Mouse (Mus musculus): ENCODE data around the gene Mip. TPM values are rescaled to one million over a fixed set of nuclear protein-coding genes. Genes with fewer than 3 reads are reported as not detected.
A peak's percentile ranks its signal among the peaks of the same experiment; 100 is the strongest.

Mip gene
- polyA plus RNA-seq, 1 experiment from 2014 or later = 0.26 TPM

- 92% methylated on average over 6 of the region's 6 CpGs for WGBS
- no peak overlapping the region for H3K27ac ChIP-seq
- peaks cover 12% of the 10 kb centered on the region; the same call in 1 of the 2 replicates for H3K4me1 ChIP-seq
- no peak overlapping the region for H3K4me3 ChIP-seq
- ATAC-seq (ENCODE audit: insufficient number of reproducible peaks, low FRiP score, low TSS enrichment, low read depth) = no peak
- H3K9ac ChIP-seq = no peak overlapping the region
- no peaks in the 10 kb centered on the region for H3K36me3 ChIP-seq
- peaks cover 19% of the 10 kb centered on the region for H3K27me3 ChIP-seq
- H3K4me2 ChIP-seq = no peak overlapping the region
- H3K9me3 ChIP-seq = no peaks in the 10 kb centered on the region
These were observed 32.5 kb upstream of the Mip start for GRCm38 (mm10) chr10:128193113-128193512.

DNA sequence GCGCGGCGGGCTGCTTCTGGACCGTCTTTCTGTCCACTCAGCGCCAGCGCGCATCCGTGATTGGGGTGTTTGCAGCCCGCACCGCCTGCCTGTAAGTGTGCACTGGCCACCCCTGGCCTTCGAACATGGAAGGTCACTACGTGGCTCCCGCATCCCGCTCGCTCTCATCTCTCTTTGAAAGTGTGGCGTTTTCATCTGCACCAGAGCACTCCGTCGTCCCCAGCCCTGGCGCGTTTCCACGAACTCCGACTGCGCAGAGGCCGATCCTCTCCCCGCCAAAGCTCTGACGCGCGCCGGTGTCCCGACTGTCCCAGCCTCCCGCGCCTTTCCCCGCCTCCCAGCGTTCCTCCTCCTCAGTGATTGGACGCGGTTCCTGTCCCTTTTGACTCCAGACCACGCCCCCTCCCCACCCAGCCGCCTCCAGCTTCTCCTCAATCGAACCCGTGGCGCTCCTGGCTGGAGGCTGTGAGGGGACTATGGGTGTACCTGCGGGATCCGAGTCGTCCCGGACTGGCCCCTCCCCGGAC, 31.6 kb upstream of the Mip start, which contains the start of gene Gls2:
TSS of gene Gls2 (plus strand) at position 434 of the 527 bp plus-strand sequence.
- Histone ChIP-seq H3K9ac (peak within 1 kb of the TSS; percentile 64), H3K9me3 (no peaks in the 10 kb centered on the region), H3K27me3 (peaks cover 19% of the 10 kb centered on the region), H3K4me2 (peak within 1 kb of the TSS; percentile 99), H3K4me1 (peaks cover 9% of the 10 kb centered on the region; the same call in 1 of the 2 replicates), H3K27ac (peak within 1 kb of the TSS; percentile 73), H3K4me3 (peak within 1 kb of the TSS; percentile 73), H3K36me3 (no peaks in the 10 kb centered on the region)
- ATAC-seq (ENCODE audit: insufficient number of reproducible peaks, low FRiP score, low TSS enrichment, low read depth) = peak; percentile 96
- under 1% methylated on average over 46 of the region's 46 CpGs for WGBS

DNA sequence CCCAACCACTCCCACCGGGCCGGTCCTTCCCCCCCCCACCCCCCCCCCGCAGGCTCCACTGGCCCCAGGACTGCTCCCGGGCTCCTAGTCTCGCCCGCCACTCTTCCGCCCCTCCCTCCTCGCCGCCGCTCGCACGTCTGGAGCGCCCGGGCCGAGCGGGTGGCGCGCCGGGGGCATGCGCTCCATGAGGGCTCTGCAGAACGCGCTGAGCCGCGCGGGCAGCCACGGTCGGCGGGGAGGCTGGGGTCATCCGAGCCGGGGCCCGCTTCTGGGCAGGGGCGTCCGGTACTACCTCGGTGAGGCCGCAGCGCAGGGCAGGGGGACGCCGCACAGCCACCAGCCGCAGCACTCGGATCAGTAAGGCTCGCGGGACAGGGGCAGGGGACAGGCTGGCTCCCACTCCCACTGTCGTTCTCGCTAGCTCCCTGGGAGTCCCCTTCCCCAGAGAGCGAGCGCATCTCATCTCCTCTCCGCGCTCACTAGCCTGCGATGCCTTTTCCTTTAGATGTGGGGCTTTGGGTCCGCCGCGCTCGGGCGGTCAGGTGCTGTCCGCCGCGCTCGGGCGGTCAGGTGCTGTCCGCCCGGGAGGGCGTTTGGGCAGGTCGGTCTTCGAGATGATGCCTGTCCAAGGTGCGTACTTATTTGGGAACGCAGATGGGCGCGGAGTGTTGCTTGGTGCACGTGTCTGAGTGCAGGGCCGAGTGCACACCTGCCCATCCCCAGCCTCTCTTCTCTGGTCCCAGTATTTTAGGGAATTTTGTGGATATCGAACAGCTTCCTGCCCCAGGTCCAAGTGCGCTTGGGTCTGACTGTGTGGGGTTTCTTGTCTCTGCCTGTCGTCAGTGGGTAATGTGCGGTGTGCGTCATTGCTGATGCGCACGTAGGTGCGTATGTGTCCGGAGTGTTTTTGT, 30.8 kb upstream of the Mip start:
- no peaks in the 10 kb centered on the region for H3K36me3 ChIP-seq
- H3K9ac ChIP-seq = peak overlapping the region; percentile 64
- peak overlapping the region; percentile 73 for H3K4me3 ChIP-seq
- no peaks in the 10 kb centered on the region for H3K9me3 ChIP-seq
- peak; percentile 82; the same call in 1 of the 2 replicates for ATAC-seq (ENCODE audit: insufficient number of reproducible peaks, low FRiP score, low TSS enrichment, low read depth)
- peaks cover 9% of the 10 kb centered on the region; the same call in 1 of the 2 replicates for H3K4me1 ChIP-seq
- peak overlapping the region; percentile 99 for H3K4me2 ChIP-seq
- WGBS = under 1% methylated on average over 68 of the region's 79 CpGs
- H3K27me3 ChIP-seq = peaks cover 19% of the 10 kb centered on the region
- H3K27ac ChIP-seq = no peak overlapping the region

GRCm38 (mm10) chr10:128201856-128202255, 23.8 kb upstream of the Mip start:
- Histone ChIP-seq H3K9me3 (no peaks in the 10 kb centered on the region), H3K4me2 (no peak overlapping the region), H3K4me3 (no peak overlapping the region), H3K27ac (no peak overlapping the region), H3K27me3 (no peaks in the 10 kb centered on the region), H3K9ac (no peak overlapping the region), H3K4me1 (no peaks in the 10 kb centered on the region), H3K36me3 (0 out of 2 replicates have a peak, but pooled peaks cover 8% of the 10 kb centered on the region)
- WGBS = 65% methylated on average over 6 of the region's 6 CpGs
- ATAC-seq (ENCODE audit: insufficient number of reproducible peaks, low FRiP score, low TSS enrichment, low read depth) = no peak

GRCm38 (mm10) chr10:128204941-128205340, 20.7 kb upstream of the Mip start:
- ATAC-seq (ENCODE audit: insufficient number of reproducible peaks, low FRiP score, low TSS enrichment, low read depth) = no peak
- Histone ChIP-seq H3K27ac (no peak overlapping the region), H3K9me3 (no peaks in the 10 kb centered on the region), H3K4me1 (no peaks in the 10 kb centered on the region), H3K4me2 (no peak overlapping the region), H3K36me3 (peaks cover 11% of the 10 kb centered on the region; the same call in 1 of the 2 replicates), H3K27me3 (no peaks in the 10 kb centered on the region), H3K9ac (no peak overlapping the region), H3K4me3 (no peak overlapping the region)
- WGBS = 91% methylated on average over 15 of the region's 15 CpGs

- WGBS = 87% methylated on average over 10 of the region's 10 CpGs
- Histone ChIP-seq H3K4me1 (peaks cover 15% of the 10 kb centered on the region), H3K27me3 (no peaks in the 10 kb centered on the region), H3K36me3 (peaks cover 11% of the 10 kb centered on the region; the same call in 1 of the 2 replicates), H3K4me3 (no peak overlapping the region), H3K9ac (no peak overlapping the region), H3K9me3 (no peaks in the 10 kb centered on the region), H3K4me2 (no peak overlapping the region), H3K27ac (no peak overlapping the region)
- ATAC-seq (ENCODE audit: insufficient number of reproducible peaks, low FRiP score, low TSS enrichment, low read depth) = no peak
These were observed 17.3 kb upstream of the Mip start for GRCm38 (mm10) chr10:128208326-128208725.

DNA sequence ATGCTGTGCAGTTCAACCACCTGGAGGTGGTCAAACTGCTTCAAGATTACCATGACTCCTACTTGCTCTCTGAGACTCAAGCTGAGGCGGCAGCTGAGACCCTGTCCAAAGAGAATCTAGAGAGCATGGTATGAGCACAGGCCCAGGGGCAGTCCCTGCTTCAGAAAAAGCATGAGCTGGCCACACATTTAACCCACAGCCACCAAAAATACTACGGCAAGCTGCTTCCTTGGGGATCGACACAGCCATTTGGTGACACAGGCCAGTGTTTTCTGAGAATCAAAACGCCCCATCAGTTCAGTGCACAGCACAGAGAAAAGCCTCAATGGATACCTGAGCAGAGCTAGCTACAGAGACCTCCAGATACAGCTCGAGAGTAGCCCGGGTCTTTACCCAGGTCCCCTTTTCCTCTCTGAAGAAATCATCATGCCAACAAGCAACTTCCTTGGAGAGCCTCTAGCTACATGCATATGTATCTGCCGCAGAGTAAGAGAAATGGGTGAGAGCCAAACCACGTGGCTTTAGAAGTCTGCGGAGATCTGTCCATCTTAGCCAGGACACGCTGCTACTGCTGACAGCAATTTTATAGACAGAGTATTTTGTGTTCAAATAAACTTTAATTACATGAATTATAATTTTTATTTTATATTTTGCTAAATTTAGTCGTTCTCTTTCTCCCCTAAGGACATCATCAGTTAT, 16.2 kb upstream of the Mip start:
- 86% methylated on average over 11 of the region's 11 CpGs for WGBS

GRCm38 (mm10) chr10:128210131-128210530, 15.5 kb upstream of the Mip start:
- H3K27me3 ChIP-seq = no peaks in the 10 kb centered on the region
- H3K4me3 ChIP-seq = no peak overlapping the region
- H3K27ac ChIP-seq = no peak overlapping the region
- H3K36me3 ChIP-seq = peaks cover 9% of the 10 kb centered on the region; the same call in 1 of the 2 replicates
- ATAC-seq (ENCODE audit: insufficient number of reproducible peaks, low FRiP score, low TSS enrichment, low read depth) = no peak
- H3K9me3 ChIP-seq = no peaks in the 10 kb centered on the region
- no peak overlapping the region for H3K4me2 ChIP-seq
- H3K9ac ChIP-seq = no peak overlapping the region
- H3K4me1 ChIP-seq = peaks cover 17% of the 10 kb centered on the region
- 85% methylated on average over 2 of the region's 2 CpGs for WGBS

More for the DNA sequence above, 16.2 kb upstream of the Mip start:
- Histone ChIP-seq H3K4me1 (peaks cover 17% of the 10 kb centered on the region), H3K27me3 (no peaks in the 10 kb centered on the region), H3K4me2 (no peak overlapping the region), H3K4me3 (no peak overlapping the region), H3K36me3 (peaks cover 11% of the 10 kb centered on the region; the same call in 1 of the 2 replicates), H3K9me3 (no peaks in the 10 kb centered on the region), H3K27ac (no peak overlapping the region), H3K9ac (no peak overlapping the region)
- ATAC-seq (ENCODE audit: insufficient number of reproducible peaks, low FRiP score, low TSS enrichment, low read depth) = no peak

DNA sequence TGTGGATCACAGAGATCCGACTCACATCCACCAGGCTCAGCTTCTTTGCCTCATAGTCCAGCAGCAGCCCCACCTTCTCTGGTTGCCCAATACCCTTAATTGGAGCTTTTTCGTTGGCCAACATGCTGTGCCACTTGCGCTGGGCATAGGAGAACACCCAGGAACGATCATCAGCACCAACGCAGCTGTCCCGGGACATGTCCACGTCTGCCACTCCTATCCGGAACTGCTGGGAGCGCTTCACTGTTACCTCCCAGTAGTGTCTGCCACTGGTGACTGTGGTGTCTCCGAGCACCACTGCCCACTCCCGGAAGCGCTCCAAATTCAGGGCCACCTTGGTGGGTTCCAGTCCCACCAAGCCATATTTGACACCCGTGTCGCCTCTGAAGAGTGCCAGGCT, 14.7 kb upstream of the Mip start:
- H3K4me3 ChIP-seq = peak overlapping the region; percentile 67
- peak overlapping the region; percentile 55 for H3K9ac ChIP-seq
- H3K4me2 ChIP-seq = peak overlapping the region; percentile 90
- no peaks in the 10 kb centered on the region for H3K27me3 ChIP-seq
- peaks cover 17% of the 10 kb centered on the region for H3K4me1 ChIP-seq
- 24% methylated on average over 14 of the region's 14 CpGs for WGBS
- peak overlapping the region; percentile 44; the same call in 1 of the 2 replicates for H3K27ac ChIP-seq
- ATAC-seq (ENCODE audit: insufficient number of reproducible peaks, low FRiP score, low TSS enrichment, low read depth) = no peak
- H3K36me3 ChIP-seq = peaks cover 9% of the 10 kb centered on the region; the same call in 1 of the 2 replicates
- H3K9me3 ChIP-seq = no peaks in the 10 kb centered on the region

DNA sequence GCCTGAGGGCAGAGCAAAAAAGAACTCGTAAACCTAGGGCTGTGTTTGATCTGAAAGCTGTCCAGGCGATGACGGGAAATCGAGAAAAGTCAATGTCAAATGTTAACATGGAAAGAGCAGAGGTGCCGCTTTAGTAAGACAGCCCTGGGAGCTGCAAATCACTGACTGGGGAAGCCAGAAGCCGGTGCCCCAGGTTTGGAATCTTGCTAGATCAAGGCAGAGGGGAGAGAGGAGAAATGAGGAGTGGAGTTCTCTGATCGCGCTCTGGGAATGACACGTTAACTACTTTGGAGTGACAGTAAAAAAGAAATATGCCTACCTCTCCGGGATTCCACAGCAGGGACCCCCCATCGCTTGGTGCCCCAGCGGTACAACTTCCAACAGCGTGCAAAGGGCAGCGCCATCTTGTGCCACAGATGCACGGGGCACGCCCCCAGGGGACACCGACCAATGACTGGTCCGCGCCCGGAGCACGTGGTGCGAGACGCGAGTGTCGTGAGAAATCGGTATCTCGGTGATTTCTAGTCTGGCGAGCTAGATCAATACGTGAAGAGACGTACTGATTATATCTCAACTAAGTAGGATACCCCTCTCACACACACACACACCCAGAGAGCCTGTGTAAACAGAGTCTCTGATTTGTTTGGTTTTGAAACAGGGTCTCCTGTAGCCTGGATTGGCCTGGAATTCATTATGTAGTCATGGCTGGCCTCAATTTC, 14.1 kb upstream of the Mip start, which contains the start of gene Spryd4:
TSS of gene Spryd4 (minus strand) at position 418 of the 719 bp plus-strand sequence.
- Histone ChIP-seq H3K27me3 (no peaks in the 10 kb centered on the region), H3K9me3 (no peaks in the 10 kb centered on the region), H3K27ac (peak within 1 kb of the TSS; percentile 44), H3K9ac (peak within 1 kb of the TSS; percentile 55), H3K4me3 (peak within 1 kb of the TSS; percentile 67), H3K36me3 (peaks cover 6% of the 10 kb centered on the region; the same call in 1 of the 2 replicates), H3K4me1 (peaks cover 17% of the 10 kb centered on the region), H3K4me2 (peak within 1 kb of the TSS; percentile 90)
- ATAC-seq (ENCODE audit: insufficient number of reproducible peaks, low FRiP score, low TSS enrichment, low read depth) = peak; percentile 80
- WGBS = under 1% methylated on average over 30 of the region's 30 CpGs

DNA sequence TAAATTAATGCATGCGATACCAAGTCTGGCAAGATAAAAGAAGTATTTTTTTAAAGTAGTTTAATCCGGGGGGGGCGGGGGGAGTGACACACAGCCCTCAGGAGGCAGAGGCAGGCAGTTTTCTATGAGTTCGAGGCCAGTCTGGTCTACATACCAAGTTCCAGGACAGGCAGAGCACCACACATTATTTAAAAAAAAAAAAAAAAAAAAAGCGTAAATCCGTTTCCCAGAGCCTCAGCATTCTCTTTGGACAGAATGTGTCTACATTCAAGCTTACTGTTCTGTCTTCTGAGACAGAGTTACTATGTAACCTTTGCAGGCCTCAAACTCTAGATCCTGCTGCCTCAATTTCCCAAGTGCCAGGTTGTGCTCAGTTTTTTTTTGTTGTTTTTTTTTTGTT, 13.5 kb upstream of the Mip start:
- 47% methylated on average over 6 of the region's 6 CpGs for WGBS
- Histone ChIP-seq H3K36me3 (peaks cover 3% of the 10 kb centered on the region; the same call in 1 of the 2 replicates), H3K27me3 (no peaks in the 10 kb centered on the region), H3K9me3 (no peaks in the 10 kb centered on the region), H3K4me1 (peaks cover 17% of the 10 kb centered on the region), H3K27ac (peak overlapping the region; percentile 44; the same call in 1 of the 2 replicates), H3K4me3 (peak overlapping the region; percentile 67), H3K4me2 (peak overlapping the region; percentile 90), H3K9ac (no peak overlapping the region)
- ATAC-seq (ENCODE audit: insufficient number of reproducible peaks, low FRiP score, low TSS enrichment, low read depth) = no peak

Measured in limb, embryonic 15.5 days (tissue).